Mouse (Mus musculus): Measurements from ENCODE around the gene Hoxd1. TPM values are rescaled to one million over a fixed set of nuclear protein-coding genes. Genes with fewer than 3 reads are reported as not detected.

The Hoxd1 gene
- polyA plus RNA-seq, 1 experiment from 2014 or later: 0.64 TPM

DNA sequence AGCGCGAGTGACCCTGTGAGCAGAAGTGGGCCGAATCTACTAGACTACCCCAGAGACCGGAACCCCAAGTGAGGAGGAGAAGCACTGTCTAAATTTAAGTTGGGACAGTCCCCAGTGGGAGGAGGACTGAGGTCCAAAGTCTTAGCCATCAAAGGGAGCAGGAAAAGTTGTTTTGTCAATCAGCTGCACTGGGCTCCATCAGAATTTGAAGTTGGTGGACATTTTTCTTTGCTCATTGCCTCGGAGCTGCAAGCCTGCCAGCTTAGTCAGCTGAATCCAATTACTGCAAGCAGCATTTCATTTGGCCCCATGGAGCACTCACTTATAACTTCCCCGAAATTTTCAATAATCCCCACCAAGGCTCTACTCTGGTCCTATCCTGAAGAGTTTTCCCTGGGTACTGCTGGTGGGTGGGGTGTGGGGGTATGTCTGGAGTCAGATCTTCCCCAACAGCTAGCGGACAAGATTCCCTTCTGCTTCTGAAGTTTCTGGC lies 25.2 kb upstream of the Hoxd1 start:
- ATAC-seq (ENCODE audit: low FRiP score) (no peak), DNase-seq (ENCODE audit: low spot score) (no peak)
- Histone ChIP-seq H3K36me3 (replicated peaks; ENCODE audit: control insufficient read depth, insufficient read depth) (no peaks in the 10 kb centered on the region), H3K4me1 (replicated peaks; ENCODE audit: control insufficient read depth, insufficient read depth, low read length) (peaks cover 6% of the 10 kb centered on the region; the same call in 1 of the 2 replicates), H3K4me2 (replicated peaks) (peak overlapping the region; percentile 82), H3K9ac (peak overlapping the region; percentile 87), H3K27ac (peak overlapping the region; percentile 98), H3K9me3 (ENCODE audit: control insufficient read depth, low read length) (no peaks in the 10 kb centered on the region), H3K4me3 (replicated peaks; ENCODE audit: low read length) (peak overlapping the region; percentile 42), H3K27me3 (ENCODE audit: control insufficient read depth, insufficient read depth, low read length) (peaks cover 74% of the 10 kb centered on the region)
- 2% methylated on average over 7 of the region's 7 CpGs for WGBS

- Histone ChIP-seq H3K9me3 (ENCODE audit: control insufficient read depth, low read length) (no peaks in the 10 kb centered on the region), H3K4me3 (replicated peaks; ENCODE audit: low read length) (peak overlapping the region; percentile 42), H3K27ac (peak overlapping the region; percentile 98), H3K9ac (peak overlapping the region; percentile 87), H3K27me3 (ENCODE audit: control insufficient read depth, insufficient read depth, low read length) (peaks cover 78% of the 10 kb centered on the region), H3K4me1 (replicated peaks; ENCODE audit: control insufficient read depth, insufficient read depth, low read length) (peaks cover 6% of the 10 kb centered on the region; the same call in 1 of the 2 replicates), H3K36me3 (replicated peaks; ENCODE audit: control insufficient read depth, insufficient read depth) (no peaks in the 10 kb centered on the region), H3K4me2 (replicated peaks) (peak overlapping the region; percentile 82)
- ATAC-seq (ENCODE audit: low FRiP score) (no peak), DNase-seq (ENCODE audit: low spot score) (no peak)
- WGBS: under 1% methylated on average over 20 of the region's 20 CpGs
Measured at GRCm38 (mm10) chr2:74738623-74739475, 23.9 kb upstream of the Hoxd1 start.

- Histone ChIP-seq H3K27ac (peak overlapping the region; percentile 98), H3K36me3 (replicated peaks; ENCODE audit: control insufficient read depth, insufficient read depth) (0 out of 2 replicates have a peak, but pooled peaks cover 4% of the 10 kb centered on the region), H3K9ac (peak overlapping the region; percentile 87), H3K9me3 (ENCODE audit: control insufficient read depth, low read length) (no peaks in the 10 kb centered on the region), H3K4me3 (replicated peaks; ENCODE audit: low read length) (peak overlapping the region; percentile 42), H3K4me2 (replicated peaks) (peak overlapping the region; percentile 82), H3K4me1 (replicated peaks; ENCODE audit: control insufficient read depth, insufficient read depth, low read length) (peaks cover 6% of the 10 kb centered on the region; the same call in 1 of the 2 replicates), H3K27me3 (ENCODE audit: control insufficient read depth, insufficient read depth, low read length) (peaks cover 84% of the 10 kb centered on the region)
- 5% methylated on average over 2 of the region's 2 CpGs for WGBS
- no peak for ATAC-seq (ENCODE audit: low FRiP score)
- no peak for DNase-seq (ENCODE audit: low spot score)
Measured at GRCm38 (mm10) chr2:74739476-74739800, 23.3 kb upstream of the Hoxd1 start.

DNA sequence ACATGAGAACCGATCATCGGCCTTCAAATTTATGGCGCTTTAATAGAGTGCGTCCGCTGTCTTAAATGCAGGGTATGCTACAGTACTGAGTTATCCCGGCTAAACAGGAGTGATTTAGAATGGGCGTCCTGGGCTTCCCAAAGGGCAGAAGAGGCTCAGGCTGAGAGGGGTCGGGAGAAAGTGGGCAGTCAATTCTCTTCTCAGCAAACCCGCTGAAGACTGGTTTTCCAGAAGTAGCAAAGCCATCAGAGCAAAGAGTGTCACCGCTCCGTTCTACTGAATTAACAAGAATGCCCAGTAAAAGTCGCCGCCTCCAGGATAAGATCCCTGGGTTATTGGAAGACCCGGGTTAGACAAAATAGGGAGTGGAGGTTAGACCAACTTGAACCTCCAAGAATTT lies 22.9 kb upstream of the Hoxd1 start:
- H3K4me1 ChIP-seq (replicated peaks; ENCODE audit: control insufficient read depth, insufficient read depth, low read length): peaks cover 6% of the 10 kb centered on the region; the same call in 1 of the 2 replicates
- WGBS: 1% methylated on average over 14 of the region's 14 CpGs
- H3K9ac ChIP-seq: peak overlapping the region; percentile 87
- DNase-seq (ENCODE audit: low spot score) (no peak), ATAC-seq (ENCODE audit: low FRiP score) (no peak)
- H3K36me3 ChIP-seq (replicated peaks; ENCODE audit: control insufficient read depth, insufficient read depth): 0 out of 2 replicates have a peak, but pooled peaks cover 5% of the 10 kb centered on the region
- H3K27ac ChIP-seq: peak overlapping the region; percentile 98
- H3K4me3 ChIP-seq (replicated peaks; ENCODE audit: low read length): peak overlapping the region; percentile 42
- peak overlapping the region; percentile 82 for H3K4me2 ChIP-seq (replicated peaks)
- no peaks in the 10 kb centered on the region for H3K9me3 ChIP-seq (ENCODE audit: control insufficient read depth, low read length)
- H3K27me3 ChIP-seq (ENCODE audit: control insufficient read depth, insufficient read depth, low read length): peaks cover 88% of the 10 kb centered on the region

DNA sequence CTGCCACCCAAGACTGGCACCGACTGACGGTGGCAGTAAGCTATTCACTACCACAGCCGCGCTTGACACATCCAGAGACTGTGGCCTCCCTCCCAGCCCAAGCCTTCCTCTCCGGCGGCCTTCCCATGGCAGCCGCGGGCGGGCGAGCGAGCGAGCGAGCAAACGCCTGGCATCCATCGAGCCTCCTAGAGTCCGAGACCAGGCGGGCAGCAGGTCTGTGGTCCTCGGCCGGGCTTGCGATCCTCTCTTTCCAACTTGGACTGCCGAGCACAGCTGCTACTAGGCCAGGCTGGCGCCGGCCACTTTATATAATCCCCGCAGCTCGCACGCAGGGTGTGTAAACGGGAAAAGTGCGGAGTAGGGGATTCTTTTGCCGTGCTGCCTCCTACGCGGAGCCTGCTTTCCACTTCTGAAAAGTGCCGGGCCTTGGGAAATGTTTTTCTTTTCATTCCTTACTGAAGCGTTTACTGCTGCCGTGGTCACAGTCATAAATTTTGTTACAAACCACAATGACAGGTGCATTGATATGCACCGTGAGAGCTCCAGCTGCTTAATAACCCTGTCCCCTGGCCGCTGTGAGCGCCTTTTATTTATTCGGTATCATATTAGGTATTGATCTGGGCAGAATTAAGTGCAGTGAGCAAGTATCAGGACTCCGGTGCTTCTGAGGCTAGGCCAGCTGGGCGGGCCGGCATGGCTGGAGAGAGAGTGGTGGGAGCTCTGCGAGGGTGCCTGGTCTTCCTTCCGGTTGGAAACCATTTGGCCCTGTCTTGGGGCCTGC lies 22.3 kb upstream of the Hoxd1 start:
- Histone ChIP-seq H3K9ac (peak overlapping the region; percentile 87), H3K36me3 (replicated peaks; ENCODE audit: control insufficient read depth, insufficient read depth) (0 out of 2 replicates have a peak, but pooled peaks cover 5% of the 10 kb centered on the region), H3K4me2 (replicated peaks) (peak overlapping the region; percentile 82), H3K9me3 (ENCODE audit: control insufficient read depth, low read length) (no peaks in the 10 kb centered on the region), H3K4me1 (replicated peaks; ENCODE audit: control insufficient read depth, insufficient read depth, low read length) (peaks cover 6% of the 10 kb centered on the region; the same call in 1 of the 2 replicates), H3K27ac (peak overlapping the region; percentile 98), H3K27me3 (ENCODE audit: control insufficient read depth, insufficient read depth, low read length) (peaks cover 89% of the 10 kb centered on the region), H3K4me3 (replicated peaks; ENCODE audit: low read length) (peak overlapping the region; percentile 42)
- DNase-seq (ENCODE audit: low spot score): no peak
- under 1% methylated on average over 43 of the region's 43 CpGs for WGBS
- no peak for ATAC-seq (ENCODE audit: low FRiP score)

GRCm38 (mm10) chr2:74741252-74741978 lies 21.4 kb upstream of the Hoxd1 start:
- peak overlapping the region; percentile 45 for H3K4me2 ChIP-seq (replicated peaks)
- peaks cover 89% of the 10 kb centered on the region for H3K27me3 ChIP-seq (ENCODE audit: control insufficient read depth, insufficient read depth, low read length)
- ATAC-seq (ENCODE audit: low FRiP score) (no peak), DNase-seq (ENCODE audit: low spot score) (no peak)
- no peak overlapping the region for H3K4me3 ChIP-seq (replicated peaks; ENCODE audit: low read length)
- H3K4me1 ChIP-seq (replicated peaks; ENCODE audit: control insufficient read depth, insufficient read depth, low read length): peaks cover 6% of the 10 kb centered on the region; the same call in 1 of the 2 replicates
- 0 out of 2 replicates have a peak overlapping the region, but pooled peaks have one; percentile 35 for H3K9ac ChIP-seq
- 21% methylated on average over 2 of the region's 3 CpGs for WGBS
- peak overlapping the region; percentile 67 for H3K27ac ChIP-seq
- 0 out of 2 replicates have a peak, but pooled peaks cover 7% of the 10 kb centered on the region for H3K36me3 ChIP-seq (replicated peaks; ENCODE audit: control insufficient read depth, insufficient read depth)
- no peaks in the 10 kb centered on the region for H3K9me3 ChIP-seq (ENCODE audit: control insufficient read depth, low read length)

GRCm38 (mm10) chr2:74741979-74742277 lies 20.9 kb upstream of the Hoxd1 start:
- Histone ChIP-seq H3K9me3 (ENCODE audit: control insufficient read depth, low read length) (no peaks in the 10 kb centered on the region), H3K36me3 (replicated peaks; ENCODE audit: control insufficient read depth, insufficient read depth) (peaks cover 12% of the 10 kb centered on the region; the same call in 1 of the 2 replicates), H3K9ac (0 out of 2 replicates have a peak overlapping the region, but pooled peaks have one; percentile 35), H3K27me3 (ENCODE audit: control insufficient read depth, insufficient read depth, low read length) (peaks cover 89% of the 10 kb centered on the region), H3K4me3 (replicated peaks; ENCODE audit: low read length) (no peak overlapping the region), H3K27ac (peak overlapping the region; percentile 67), H3K4me1 (replicated peaks; ENCODE audit: control insufficient read depth, insufficient read depth, low read length) (peaks cover 6% of the 10 kb centered on the region; the same call in 1 of the 2 replicates), H3K4me2 (replicated peaks) (peak overlapping the region; percentile 45)
- DNase-seq (ENCODE audit: low spot score) (no peak), ATAC-seq (ENCODE audit: low FRiP score) (no peak)

DNA sequence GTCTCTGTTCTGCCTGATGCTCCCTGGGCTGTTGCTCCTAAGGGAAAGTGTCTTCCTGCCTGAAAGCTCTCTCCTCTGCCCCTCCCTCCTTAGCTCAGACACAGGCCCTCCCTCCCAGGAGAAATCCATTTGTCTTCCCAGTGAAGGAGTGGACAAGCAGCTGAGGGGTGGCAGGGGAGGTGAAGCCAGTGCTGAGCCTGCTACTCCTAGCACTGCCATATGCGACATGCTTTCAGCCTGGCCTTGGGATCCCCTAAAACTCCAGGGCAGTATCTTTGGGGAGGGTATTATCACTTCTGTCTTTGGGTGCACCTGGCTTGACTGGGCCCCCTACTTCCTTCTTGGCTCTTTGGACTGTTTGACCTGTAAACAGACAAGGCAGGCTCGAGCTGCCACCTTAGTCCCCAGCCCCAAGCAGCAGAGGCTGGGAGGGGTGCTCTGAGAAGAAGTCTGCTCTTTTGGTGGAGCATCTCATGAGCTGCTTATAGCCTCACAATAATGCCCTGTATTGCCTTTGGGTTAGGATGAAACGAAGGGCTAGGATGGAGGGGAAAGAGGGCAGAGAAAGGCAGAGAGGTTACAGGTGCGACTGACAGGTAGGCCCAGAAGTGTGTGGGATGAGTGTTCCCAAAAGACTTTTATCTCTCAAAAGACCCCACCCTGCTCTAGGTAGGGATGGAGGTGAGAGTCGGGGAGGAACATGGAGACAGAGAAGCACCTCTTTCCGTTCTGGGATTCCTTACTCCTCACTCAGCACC lies 17.1 kb upstream of the Hoxd1 start:
- WGBS: 2% methylated on average over 6 of the region's 6 CpGs
- Histone ChIP-seq H3K27me3 (ENCODE audit: control insufficient read depth, insufficient read depth, low read length) (peaks cover 88% of the 10 kb centered on the region), H3K36me3 (replicated peaks; ENCODE audit: control insufficient read depth, insufficient read depth) (peaks cover 12% of the 10 kb centered on the region; the same call in 1 of the 2 replicates), H3K27ac (peak overlapping the region; percentile 94), H3K4me3 (replicated peaks; ENCODE audit: low read length) (peak overlapping the region; percentile 34), H3K9me3 (ENCODE audit: control insufficient read depth, low read length) (no peaks in the 10 kb centered on the region), H3K4me2 (replicated peaks) (peak overlapping the region; percentile 55), H3K9ac (peak overlapping the region; percentile 75), H3K4me1 (replicated peaks; ENCODE audit: control insufficient read depth, insufficient read depth, low read length) (peaks cover 6% of the 10 kb centered on the region; the same call in 1 of the 2 replicates)
- peak; percentile 35; the same call in 1 of the 2 replicates for ATAC-seq (ENCODE audit: low FRiP score)
- peak; percentile 35 for DNase-seq (ENCODE audit: low spot score)
